Mouse (Mus musculus): ENCODE data around the gene Ap5z1.

Ap5z1 gene

DNA sequence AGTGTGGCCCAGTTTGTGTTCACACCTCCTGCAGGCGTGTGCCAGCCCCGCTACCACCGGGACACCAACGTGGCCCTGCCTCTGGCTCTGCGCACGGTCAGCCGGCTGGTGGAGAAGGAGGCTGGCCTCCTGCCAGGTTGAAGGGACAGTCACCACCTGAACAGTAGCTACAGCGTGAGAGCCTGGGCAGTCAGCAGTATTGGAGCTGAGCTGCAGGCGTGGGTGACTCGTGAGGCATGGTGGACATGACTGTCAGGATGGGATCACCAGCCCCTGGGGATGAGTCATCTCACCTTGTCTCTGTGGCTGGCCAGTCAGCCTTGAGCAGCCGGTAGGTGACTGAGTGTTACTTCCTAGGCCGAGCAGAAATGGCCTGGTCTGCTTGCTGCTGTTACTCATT lies 13.6 kb downstream of the Ap5z1 start:
- no peak for DNase-seq

DNA sequence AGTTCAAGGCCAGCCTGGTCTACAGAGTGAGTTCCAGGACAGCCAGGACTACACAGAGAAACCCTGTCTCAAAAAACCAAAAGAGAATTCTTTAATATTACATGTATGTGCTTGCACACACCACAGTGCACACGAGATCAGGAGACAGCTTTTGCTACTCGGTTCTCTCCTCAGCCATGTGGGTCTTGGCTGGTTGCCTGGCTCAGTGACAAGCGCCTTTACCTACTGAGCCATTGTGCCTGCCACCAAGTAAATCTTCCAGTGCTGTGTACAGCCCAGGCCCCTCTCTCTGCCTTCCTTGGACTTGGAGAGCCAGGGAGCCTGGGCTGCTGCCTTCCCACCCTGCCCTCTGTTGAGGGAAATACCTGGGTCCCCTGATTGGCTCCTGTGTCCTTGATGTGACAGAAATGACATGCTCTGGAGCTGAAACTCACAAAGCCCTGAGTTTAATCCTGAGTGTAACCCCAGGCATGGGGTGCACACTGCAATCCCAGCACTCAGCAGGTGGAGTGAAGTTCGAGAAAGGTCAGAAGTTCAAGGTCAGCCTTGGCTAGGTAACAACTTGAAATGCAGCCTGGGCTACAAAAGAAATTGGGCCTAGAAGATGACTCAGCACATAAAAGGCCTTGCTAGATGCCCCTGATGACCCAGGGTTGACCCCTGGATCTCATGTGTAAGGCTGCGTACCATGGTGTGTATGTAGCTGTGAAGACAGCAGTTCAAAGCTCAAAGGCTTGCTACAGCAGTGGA lies 14.3 kb downstream of the Ap5z1 start:
- no peak for DNase-seq

DNA sequence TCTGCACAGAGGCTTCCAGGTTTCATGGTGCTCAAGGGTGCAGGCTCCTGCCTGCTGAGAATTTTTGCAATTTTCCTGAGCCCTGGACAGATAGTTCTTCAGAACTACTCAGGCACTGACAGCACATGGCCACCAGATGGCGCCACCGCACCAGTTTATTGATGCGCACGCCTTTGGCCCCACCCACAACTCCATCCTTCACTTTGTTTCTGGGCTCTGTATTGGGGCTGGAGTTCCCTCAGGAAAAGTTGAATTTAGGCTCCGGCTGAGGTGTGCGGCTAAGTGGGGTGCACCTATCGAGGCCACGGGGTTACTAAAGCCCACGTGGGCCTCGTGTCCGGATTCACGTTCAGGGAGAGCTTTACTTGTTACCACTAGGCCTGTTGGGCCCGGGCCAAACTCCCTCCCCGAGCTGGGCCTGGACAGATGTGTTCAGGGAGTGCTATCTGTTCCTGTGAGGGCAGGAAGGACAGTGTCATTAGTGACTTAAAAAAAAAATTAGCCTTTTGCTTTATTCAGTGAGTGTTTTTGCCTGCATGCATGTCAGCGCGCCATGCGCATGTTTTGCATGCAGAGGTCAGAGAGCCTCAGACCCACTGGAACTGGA lies 15.2 kb downstream of the Ap5z1 start:
- peak; percentile 80 for DNase-seq

- DNase-seq: no peak
Observed at GRCm38 (mm10) chr5:142482512-142482911, 18.8 kb downstream of the Ap5z1 start.

DNA sequence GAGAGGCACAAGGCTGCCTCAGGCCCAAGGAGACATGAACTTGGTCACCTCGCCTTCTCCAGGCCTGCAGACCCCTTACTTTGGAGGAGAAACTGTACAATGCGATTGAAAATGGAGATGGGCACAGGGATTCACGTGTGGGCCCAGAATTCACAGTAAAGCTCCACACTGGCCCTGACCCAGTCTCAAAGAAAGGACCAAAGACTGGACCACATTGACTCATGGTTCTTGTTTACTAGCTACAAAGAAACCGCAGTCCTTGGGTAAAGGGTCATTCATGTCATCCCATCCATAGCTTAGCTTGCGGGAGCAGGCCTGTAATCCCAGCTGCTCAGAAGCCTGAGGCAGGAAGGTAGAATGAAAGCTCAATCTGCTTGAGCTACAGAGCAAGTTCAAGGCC lies 19.8 kb downstream of the Ap5z1 start:
- DNase-seq: no peak

DNA sequence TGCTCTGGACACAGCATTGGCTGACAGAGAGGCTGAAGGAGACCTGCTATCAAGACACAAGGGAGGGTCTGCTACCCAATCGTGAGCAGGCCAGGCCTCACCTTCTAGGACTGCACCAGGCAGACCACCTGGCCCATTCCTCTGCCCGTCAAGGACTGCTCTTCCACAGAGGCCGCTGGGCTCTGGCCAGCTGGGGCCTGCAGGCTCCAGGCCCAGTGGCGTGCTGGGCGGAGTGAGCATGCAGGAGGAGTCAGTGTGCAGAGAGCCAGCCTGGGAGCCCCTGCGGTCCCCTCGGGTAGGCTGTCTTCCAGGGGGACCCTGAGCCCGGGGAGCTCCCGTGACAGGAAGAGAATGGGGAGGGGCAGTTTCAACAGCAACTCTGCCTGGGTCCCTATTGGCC lies 22.9 kb downstream of the Ap5z1 start:
- DNase-seq: no peak

GRCm38 (mm10) chr5:142489955-142490707 lies 26.4 kb downstream of the Ap5z1 start:
- DNase-seq: no peak

DNA sequence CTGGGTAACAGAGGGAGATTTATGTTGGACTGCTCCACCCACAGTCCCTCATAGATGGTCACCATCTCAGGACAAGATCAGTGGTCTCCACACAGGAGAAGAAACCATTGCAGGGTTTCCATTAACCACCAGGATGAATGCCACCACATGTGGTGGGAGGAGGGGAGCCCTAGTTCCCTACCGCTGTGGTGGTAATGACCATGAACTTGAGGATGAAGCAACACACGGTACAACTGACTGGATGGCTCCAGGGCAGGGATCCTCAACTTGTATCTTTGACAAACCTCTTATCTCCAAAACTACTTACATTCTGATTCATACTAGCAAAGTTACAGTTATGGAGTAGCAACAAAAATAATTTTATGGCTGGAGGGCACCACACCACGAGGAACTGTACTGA lies 29.6 kb downstream of the Ap5z1 start:
- no peak for DNase-seq

DNA sequence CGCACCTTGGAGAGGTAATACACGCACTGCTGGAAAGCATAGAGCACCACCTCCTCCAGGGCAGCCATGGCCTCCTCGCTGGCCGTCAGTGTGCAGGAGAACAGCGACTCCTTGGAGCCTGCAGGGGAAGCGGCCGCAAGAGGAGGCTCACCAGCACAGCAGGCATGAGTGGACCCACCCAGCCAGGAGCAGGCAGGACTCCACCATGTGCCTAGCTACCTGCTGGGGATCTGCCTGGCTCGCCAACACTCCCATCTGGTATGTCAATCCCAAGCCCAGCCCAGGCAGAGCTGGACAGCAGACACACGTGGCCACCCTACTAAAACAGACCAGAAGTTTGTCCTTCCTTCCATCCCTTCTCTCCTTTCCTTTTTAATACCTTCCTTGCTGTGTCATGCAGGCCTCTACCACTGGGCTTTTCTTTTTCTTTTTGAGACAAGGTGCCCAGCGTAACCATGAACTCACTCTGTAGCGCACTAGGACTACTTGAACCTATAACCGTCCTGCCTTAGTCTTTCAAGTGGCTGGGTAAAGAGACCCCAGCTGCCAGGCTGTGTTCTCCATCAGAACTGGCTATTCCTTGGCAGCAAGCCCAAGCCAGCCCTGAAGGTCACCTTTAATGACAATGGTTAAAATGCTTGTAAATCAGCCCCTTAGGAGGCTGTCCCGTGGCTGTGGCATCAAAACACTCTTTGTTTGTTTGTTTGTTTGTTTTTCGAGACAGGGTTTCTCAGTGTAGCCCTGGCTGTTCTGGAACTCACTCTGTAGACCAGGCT lies 31.8 kb downstream of the Ap5z1 start:
- DNase-seq: no peak

DNA sequence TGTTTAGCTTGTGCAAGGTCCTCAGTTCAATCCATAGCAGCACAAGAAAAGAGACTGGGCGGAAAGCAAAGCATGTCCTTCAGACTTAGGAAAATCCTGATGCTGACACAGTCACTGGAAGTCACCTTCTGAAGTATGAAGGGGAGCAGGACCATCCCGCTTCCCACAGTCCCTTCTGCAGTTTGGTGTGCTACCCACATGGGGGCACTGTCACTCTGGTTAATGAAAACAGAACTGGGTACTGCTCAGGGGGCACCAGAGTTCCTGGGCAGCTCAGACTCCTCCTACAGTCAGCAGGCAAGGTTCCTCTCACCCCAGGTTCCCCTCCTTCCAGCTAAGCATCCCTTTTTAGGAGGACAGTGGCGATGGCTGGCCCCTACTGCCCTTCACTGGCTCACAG lies 35.2 kb downstream of the Ap5z1 start:
- DNase-seq: peak; percentile 24

DNA sequence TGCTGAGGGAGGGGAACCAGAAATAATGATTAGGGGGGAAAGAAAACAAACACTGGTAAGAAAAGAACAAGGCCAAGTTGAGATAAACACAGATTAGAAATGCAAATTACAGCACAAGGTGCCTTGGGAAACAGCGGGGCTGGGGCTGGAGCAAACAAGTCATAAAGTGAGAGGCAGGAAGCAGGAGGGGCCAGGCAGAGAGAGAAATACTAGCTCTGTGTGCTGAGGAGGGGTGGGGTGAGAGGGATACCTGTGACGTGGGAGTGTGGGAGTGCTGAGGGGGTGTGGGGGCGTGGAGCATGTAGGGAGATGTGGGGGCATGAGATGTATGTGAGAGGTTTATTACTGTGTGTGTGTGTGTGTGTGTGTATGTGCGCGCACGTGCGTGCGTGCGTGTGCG lies 37.2 kb downstream of the Ap5z1 start:
- no peak for DNase-seq

DNA sequence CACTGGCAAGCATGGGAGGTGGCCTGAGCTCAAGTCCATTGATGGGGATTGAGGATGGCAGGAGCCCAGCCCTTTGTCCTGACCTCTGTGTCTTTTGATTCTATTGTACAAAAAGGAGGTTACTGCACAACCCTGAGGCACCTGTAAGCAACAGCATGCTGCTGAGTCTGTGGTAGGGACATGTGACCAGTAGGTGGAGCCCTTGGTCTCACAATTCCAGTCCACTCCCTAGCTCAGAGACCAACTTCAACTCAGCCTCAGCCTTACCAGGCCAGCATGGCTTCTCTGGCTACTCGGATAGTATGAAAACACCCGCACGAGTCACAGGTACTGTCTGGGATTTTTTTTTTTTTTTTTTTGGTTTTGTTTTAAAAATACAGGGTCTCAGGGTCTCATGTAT lies 38.7 kb downstream of the Ap5z1 start:
- DNase-seq: peak; percentile 79

DNA sequence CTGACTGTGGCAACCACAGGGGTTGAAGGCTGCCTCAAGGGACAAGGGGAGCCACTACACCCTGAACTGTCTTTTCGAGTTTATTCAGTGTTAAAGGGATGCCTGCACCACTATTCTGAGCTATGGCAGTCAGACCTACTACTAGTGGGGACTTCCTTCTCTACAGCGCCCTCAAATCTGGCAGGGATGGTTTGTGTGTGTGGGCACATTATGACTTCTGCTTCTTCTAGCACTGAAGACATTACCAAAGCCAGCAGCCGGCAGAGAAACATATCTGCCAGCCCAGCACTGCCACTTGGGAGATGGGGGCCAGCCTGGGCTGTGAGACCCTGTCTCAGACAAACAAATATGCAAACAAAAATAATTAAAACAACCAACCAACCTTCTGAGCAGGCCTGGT lies 40.4 kb downstream of the Ap5z1 start:
- no peak for DNase-seq

DNA sequence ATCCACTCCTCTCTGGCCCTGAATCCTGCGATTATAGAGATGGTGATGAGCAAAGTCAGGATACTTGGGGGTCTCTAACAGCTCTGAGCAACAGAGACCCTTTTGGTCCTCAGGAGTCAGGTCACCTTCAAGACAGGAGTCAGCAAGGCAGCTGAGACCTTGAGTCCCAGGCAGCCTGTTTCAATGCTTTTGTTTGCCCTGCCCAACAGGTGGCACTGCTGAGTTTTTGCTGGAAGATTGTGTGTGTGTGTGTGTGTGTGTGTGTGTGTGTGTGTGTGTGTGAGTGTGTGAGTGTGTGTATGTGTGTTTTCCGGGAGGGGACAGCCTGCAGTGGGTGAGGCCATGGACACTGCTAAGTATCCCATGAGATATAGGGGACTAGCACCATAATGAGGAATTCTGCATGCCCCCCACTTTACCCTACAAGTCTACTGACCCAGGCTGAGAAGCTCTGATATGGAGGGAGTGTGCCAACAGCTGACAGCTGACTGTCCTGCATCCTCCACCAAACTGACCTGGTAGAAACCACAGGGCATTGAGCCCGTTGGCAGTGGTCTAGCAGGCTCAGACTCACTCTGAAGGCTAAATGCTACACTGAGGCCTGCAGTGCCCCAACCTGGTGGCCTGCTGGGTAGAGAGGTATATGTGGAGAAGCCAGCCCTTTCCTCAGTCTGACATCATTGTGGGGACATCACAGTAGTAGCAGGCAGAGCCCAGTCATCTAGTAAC lies 42.1 kb downstream of the Ap5z1 start:
- DNase-seq: no peak

DNA sequence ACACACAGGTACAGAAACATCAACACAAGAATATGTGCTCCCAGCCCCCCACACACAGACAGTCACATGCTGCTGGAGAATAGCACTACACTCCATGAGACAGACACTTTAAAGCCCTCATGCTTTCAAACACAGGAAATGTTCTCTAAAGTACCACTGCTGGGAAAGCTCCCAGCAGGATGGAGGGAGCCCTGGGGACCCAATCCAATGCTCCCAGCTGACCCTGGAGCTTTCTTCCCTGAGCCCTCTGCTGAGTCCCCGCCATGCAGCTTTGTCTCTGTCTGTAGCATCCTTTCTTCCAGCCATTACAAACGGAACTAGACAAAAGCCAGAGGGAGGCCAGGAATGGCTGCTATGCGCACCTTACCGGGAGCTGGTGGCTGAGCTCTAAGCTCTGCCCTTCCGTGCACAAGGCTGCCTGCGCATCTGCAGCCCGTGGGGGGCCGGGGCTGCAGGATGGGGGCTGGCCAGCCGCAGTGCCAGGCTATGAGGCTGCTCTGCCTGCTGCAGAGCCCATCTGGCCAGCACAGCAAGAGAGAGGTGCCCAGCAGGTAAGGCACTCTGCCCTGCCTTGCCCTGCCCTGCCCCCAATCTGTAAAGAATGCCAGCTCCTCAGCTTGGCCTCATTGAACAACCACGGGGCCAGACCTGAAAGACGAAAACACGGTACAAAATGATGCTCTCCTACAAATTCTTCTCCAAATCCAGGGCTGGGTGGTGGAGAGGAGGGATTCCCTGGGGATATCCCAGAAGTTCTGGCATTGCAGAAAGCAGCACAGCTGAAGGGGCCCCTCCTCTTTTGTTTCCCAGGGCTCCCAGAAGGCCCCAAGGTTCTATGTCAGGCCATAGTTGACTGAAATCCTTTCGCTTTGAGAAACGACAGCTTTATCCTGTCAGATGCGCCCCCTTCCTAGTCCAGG lies 45.7 kb downstream of the Ap5z1 start:
- no peak for DNase-seq

DNA sequence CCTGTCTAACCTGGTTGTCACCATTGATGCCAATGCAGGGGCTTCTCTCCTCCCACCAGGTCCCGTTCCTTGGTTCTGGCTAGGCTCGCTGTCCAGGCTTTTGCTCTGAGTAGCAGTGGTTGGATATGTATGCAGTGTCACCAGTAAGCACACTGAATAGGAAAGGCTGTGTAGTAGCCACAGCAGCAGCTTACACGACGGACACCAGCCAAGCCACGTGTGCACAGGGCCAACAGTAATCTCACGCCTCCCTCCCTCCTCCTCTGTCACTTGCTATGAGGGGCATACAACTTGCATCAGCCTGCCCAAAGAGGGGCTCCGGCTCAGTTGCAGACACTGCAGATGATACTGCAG lies 46.3 kb downstream of the Ap5z1 start:
- no peak for DNase-seq

DNA sequence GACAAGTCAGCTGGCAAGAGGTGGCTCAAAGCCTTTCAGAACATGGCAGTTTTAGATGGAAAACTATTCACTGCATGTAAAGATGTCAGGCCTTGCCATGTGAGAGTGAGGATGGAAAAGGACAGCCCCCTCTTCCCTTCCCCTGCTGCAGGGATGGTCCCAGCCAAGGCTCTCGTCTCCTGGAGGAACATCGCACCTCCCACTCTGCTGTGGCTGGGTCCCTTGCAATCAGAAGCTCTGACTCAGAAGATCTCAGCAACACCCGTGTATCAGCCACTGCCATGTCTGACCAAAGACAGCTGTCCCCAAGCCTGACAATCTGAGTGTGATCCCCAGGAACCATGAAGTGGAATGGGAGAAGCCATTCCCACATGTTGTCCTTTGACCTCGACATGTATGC lies 48.4 kb downstream of the Ap5z1 start:
- no peak for DNase-seq

GRCm38 (mm10) chr5:142518973-142519372 lies 55.2 kb downstream of the Ap5z1 start:
- DNase-seq: no peak

DNA sequence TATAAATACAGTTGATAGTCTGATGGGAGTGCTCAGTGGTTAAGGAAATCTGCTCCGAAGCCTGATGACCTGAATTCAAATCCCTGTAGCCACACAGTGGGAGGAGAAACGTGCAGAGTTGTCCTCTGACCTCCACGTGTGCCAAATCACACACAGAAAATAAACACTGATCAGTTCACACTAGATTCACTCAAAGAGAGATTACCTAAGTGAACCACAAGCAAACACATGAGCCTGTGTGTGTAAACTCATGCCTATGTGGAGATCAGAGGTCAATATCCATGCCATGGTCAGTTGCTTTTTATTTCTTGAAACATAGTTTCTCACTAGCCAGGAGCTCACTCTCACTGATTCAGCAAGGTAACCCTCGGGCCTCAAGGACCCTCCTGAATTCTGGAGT lies 56.6 kb downstream of the Ap5z1 start:
- no peak for DNase-seq

GRCm38 (mm10) chr5:142521195-142521866 lies 57.6 kb downstream of the Ap5z1 start:
- DNase-seq: no peak

Measured in kidney, adult 18-20 months (tissue).